Mouse (Mus musculus) ES-E14 (cell line): Measurements from ENCODE around the gene Sdhc.

Source experiments
- HCFC1 ChIP-seq: IDR thresholded peaks from 2 replicates; pipeline ENCODE4 v1.6.1; 2012; ENCODE audit warnings: low read length, inconsistent platforms, borderline replicate concordance; ENCODE audit not compliant: insufficient read depth
- ZC3H11A ChIP-seq: IDR thresholded peaks from 2 replicates; pipeline ENCODE4 v1.6.1; 2012; ENCODE audit warnings: low read depth, mild to moderate bottlenecking, inconsistent platforms, low read length, borderline replicate concordance
- ZNF384 ChIP-seq: IDR thresholded peaks from 2 replicates; pipeline ENCODE4 v1.6.1; 2012; ENCODE audit warnings: low read depth, low read length, inconsistent platforms

- TF ChIP-seq ZNF384 (no peak), HCFC1 (no peak), ZC3H11A (no peak)
These were observed 9.1 kb upstream of the Sdhc start for GRCm38 (mm10) chr1:171159485-171159975.
